Mouse (Mus musculus) adrenal gland, adult (tissue): ENCODE results near the gene Gm20388.
A peak's percentile ranks its signal among the peaks of the same experiment; 100 is the strongest.

ENCODE experiments used
- DNase-seq, 2 experiments: peaks; one replicate each; pipeline ENCODE4 v3.0.0; 2022 to 2023; ENCODE audit warnings: low spot score in 1 of 2; ENCODE audit not compliant: inconsistent age in 2 of 2

The Gm20388 gene

GRCm38 (mm10) chr8:122658149-122658806 is 2747.6 kb downstream of the Gm20388 start:
- no peak for DNase-seq

DNA sequence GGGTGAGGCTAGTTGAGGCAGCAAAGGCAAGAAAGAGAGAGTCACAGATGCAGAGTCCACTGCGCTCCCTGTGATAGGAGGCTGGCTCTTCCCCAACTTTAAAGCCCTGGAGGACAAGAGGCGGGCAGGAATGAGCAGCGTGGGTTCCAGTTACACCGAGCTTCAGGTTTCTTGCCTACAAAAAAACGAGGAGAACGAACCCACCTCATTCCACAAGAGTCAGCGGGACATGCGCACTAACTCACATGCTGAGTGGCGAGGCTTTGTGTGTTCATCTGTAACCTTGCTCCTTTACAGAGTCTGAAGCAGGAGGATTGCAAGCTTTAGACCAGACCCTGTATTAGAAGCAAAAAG is 2748.1 kb downstream of the Gm20388 start:
- no peak for DNase-seq

DNA sequence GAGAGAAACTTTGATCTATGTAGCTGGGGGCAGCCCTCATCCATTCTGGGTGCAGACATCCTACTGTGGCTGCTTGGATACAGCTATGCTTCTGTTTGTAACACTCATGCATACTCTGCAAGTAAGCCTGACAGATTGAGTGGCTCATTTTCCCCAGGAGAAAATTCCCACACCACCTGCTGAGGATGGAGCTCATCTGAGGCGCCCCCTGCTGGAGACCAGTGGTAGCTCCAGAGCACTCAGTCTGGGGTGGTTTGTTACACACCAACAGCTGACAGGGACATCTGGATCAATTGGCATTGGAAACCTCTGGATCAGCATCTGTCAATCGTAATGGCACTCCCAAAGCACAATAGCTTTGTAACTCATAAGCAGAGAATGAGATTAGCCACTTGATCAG is 2749.4 kb downstream of the Gm20388 start:
- peak in 1 of 2 experiments; percentile 61 for DNase-seq

- peak in 1 of 2 experiments; percentile 57 for DNase-seq
Measured at GRCm38 (mm10) chr8:122661138-122661537, 2750.5 kb downstream of the Gm20388 start.

- DNase-seq, result no peak
Measured at GRCm38 (mm10) chr8:122661894-122662293, 2751.3 kb downstream of the Gm20388 start.

DNA sequence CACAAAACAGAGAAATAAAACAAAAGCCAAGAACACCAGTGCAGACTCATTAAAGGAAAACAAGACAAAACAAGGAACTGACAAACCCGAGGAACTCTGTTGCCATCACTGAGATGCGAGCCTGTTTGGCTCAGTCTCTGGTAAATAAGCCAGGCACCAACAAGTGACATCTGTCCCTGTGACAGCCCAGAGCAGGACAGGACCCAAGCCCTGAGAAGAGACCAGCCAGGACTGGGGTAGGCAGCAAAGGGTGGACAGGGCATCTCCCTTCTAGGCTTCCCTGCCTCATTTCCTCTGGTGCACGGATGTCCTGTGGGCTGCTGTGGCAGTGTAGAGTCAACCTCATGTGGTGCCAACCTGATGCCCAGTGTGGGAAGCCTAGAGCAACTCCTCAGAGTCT is 2752.5 kb downstream of the Gm20388 start:
- peak in 1 of 2 experiments; percentile 49 for DNase-seq

- DNase-seq, result no peak
Measured at GRCm38 (mm10) chr8:122663670-122664069, 2753.0 kb downstream of the Gm20388 start.

- DNase-seq, result peak; percentile 65 to 78
Measured at GRCm38 (mm10) chr8:122665221-122665620, 2754.6 kb downstream of the Gm20388 start.

GRCm38 (mm10) chr8:122665667-122666316 is 2755.2 kb downstream of the Gm20388 start:
- DNase-seq, result peak; percentile 84 to 91

- peak; percentile 90 to 93 for DNase-seq
Measured at GRCm38 (mm10) chr8:122666338-122666764, 2755.7 kb downstream of the Gm20388 start.

GRCm38 (mm10) chr8:122666827-122667226 is 2756.2 kb downstream of the Gm20388 start:
- no peak for DNase-seq

DNA sequence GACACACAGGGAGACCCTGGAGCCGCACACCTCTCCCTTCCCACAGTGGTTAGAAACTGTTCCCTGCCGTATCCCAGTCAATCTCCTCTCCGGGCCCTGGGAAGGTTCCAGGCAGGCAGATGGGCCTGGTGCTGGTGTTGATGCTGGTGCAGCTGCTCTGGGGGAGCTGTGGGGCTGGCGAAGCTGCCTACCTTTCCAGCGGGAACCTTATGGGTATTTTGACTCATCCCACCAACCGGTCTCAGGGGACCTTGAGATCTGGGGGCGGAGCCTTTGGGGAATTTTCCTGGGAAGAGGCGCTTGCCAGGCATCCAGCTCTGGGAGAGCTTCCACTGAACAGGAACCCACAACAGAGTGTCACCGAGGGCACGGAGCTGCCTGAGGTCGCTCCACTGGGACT is 2757.2 kb downstream of the Gm20388 start:
- DNase-seq, result peak; percentile 75 to 80

GRCm38 (mm10) chr8:122669370-122669769 is 2758.7 kb downstream of the Gm20388 start:
- DNase-seq, result no peak

DNA sequence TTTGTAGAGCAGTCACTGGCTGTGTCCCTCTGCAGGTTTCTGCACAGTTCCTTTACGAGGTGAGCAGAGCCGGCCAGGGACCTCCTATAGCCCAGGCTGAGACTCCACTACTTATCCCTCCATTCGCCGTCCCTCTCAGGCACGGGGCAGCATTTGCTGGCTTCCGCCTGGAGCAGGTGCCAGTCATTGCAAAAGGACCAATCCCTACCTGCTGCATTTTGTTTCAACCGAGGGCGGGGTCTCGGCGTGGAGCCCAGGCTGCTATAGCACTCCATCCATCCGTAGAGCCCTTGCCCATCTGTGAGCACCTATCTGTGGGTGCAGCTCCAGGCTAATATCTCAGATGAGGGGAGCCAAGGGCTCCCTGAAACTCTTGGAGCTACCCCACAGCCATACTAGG is 2759.4 kb downstream of the Gm20388 start:
- no peak for DNase-seq

DNA sequence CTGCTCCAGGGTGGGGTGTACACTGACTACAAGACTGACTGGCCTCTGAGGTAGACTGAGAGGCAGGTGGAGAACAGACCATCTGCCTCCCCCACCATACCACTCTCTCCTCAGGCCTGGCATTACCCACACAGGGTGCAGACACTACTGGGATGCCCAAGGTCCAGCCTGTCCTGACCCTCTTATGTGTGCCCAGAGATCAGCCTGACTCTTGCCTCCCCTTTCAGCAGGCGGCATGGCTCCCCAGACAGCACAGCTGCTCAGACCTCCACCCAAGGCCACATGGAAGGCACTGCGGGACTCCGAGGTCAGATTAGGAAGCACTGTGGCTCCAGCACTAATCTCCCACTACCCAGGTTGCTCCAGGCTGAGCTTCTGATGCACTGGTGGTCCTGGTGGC is 2760.1 kb downstream of the Gm20388 start:
- DNase-seq, result no peak

GRCm38 (mm10) chr8:122671894-122672293 is 2761.3 kb downstream of the Gm20388 start:
- no peak for DNase-seq

- no peak for DNase-seq
Measured at GRCm38 (mm10) chr8:122673989-122674388, 2763.3 kb downstream of the Gm20388 start.

GRCm38 (mm10) chr8:122674999-122675398 is 2764.4 kb downstream of the Gm20388 start:
- peak in 1 of 2 experiments; percentile 58 for DNase-seq

GRCm38 (mm10) chr8:122675596-122676420 is 2765.2 kb downstream of the Gm20388 start:
- DNase-seq, result no peak

DNA sequence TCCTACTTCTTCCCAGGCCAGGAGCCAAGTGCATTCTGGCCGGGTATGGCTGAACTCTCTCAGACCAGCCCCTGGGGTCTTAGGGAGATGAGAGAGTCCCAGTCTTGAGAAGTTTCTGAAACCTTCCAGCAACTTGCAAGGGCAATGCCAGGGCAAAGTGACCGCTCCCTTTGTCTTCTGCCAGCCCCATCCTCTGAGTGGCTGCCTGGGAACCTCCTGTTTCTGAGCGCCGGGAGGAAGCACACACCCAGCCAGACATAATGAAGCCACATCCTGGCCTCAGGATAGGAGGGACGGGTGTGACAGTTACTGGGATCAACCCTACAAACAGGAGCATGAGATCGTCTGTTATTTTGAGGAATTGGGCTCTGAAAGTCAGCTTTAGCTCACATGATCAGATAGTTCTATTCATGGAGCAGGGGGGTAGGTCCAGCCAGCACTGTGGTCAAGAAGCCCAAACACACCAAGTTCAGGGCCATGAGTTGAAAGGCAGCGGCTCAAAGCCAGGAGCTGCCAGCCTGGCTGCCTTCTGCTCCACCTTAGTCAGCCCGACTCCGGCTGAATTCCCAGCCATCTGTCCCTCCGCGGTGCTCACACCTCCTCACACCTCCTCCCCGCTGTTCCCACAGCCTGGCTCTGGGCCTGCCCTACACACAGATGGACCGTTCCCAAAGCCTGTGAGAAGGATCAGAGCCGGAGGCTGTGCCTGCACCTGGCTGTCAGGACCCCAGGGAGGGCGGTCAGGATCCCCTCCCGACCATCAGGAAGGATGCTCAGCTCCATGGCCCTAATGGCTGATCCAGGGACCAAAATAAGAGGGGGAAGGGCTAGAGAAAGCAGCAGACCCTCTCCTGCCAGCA is 2766.2 kb downstream of the Gm20388 start:
- DNase-seq, result peak; percentile 75 to 79

- DNase-seq, result peak; percentile 50 to 74
Measured at GRCm38 (mm10) chr8:122677481-122678021, 2766.9 kb downstream of the Gm20388 start.
